Mouse (Mus musculus): ENCODE data around the gene Akna. TPM values are rescaled to one million over a fixed set of nuclear protein-coding genes. Genes with fewer than 3 reads are reported as not detected.

Akna gene
- polyA plus RNA-seq, 1 experiment from 2014 or later: 1.6 TPM

- no peaks in the 10 kb centered on the region for H3K27me3 ChIP-seq (replicated peaks; ENCODE audit: control insufficient read depth, insufficient read depth, low read length)
- ATAC-seq: no peak
- TF ChIP-seq CTCF (IDR thresholded peaks at IDR 0.05; ENCODE audit: low read depth): no peak
- no peak overlapping the region for H3K9ac ChIP-seq (ENCODE audit: low read depth, low read length)
- H3K4me2 ChIP-seq (replicated peaks; ENCODE audit: low read depth): no peak overlapping the region
- no peaks in the 10 kb centered on the region for H3K4me1 ChIP-seq (replicated peaks; ENCODE audit: control insufficient read depth, insufficient read depth, low read length)
- 62% methylated on average over 8 of the region's 8 CpGs for WGBS
- H3K27ac ChIP-seq (ENCODE audit: low read depth, low read length): no peak overlapping the region
- no peak overlapping the region for H3K4me3 ChIP-seq (ENCODE audit: low read depth, low read length)
- H3K36me3 ChIP-seq (ENCODE audit: control insufficient read depth, insufficient read depth): no peaks in the 10 kb centered on the region; the same call in 1 of the 2 replicates
- no peaks in the 10 kb centered on the region for H3K9me3 ChIP-seq (ENCODE audit: control insufficient read depth)
These were observed 23.2 kb upstream of the Akna start for GRCm38 (mm10) chr4:63426308-63426707.

- ATAC-seq: no peak
- TF ChIP-seq CTCF (IDR thresholded peaks at IDR 0.05; ENCODE audit: low read depth): no peak
- Histone ChIP-seq H3K27ac (ENCODE audit: low read depth, low read length) (no peak overlapping the region), H3K36me3 (ENCODE audit: control insufficient read depth, insufficient read depth) (no peaks in the 10 kb centered on the region; the same call in 1 of the 2 replicates), H3K4me1 (replicated peaks; ENCODE audit: control insufficient read depth, insufficient read depth, low read length) (no peaks in the 10 kb centered on the region), H3K4me2 (replicated peaks; ENCODE audit: low read depth) (no peak overlapping the region), H3K9ac (ENCODE audit: low read depth, low read length) (no peak overlapping the region), H3K4me3 (ENCODE audit: low read depth, low read length) (no peak overlapping the region), H3K9me3 (ENCODE audit: control insufficient read depth) (no peaks in the 10 kb centered on the region), H3K27me3 (replicated peaks; ENCODE audit: control insufficient read depth, insufficient read depth, low read length) (no peaks in the 10 kb centered on the region)
- WGBS: 39% methylated on average over 5 of the region's 5 CpGs
These were observed 20.7 kb upstream of the Akna start for GRCm38 (mm10) chr4:63423811-63424210.

GRCm38 (mm10) chr4:63423231-63423630, 20.1 kb upstream of the Akna start:
- ATAC-seq: no peak

GRCm38 (mm10) chr4:63420143-63420920, 17.2 kb upstream of the Akna start:
- Histone ChIP-seq H3K4me1 (replicated peaks; ENCODE audit: control insufficient read depth, insufficient read depth, low read length) (no peaks in the 10 kb centered on the region), H3K9me3 (ENCODE audit: control insufficient read depth) (no peaks in the 10 kb centered on the region), H3K9ac (ENCODE audit: low read depth, low read length) (no peak overlapping the region), H3K27me3 (replicated peaks; ENCODE audit: control insufficient read depth, insufficient read depth, low read length) (no peaks in the 10 kb centered on the region), H3K4me3 (ENCODE audit: low read depth, low read length) (no peak overlapping the region), H3K4me2 (replicated peaks; ENCODE audit: low read depth) (no peak overlapping the region), H3K27ac (ENCODE audit: low read depth, low read length) (no peak overlapping the region), H3K36me3 (ENCODE audit: control insufficient read depth, insufficient read depth) (no peaks in the 10 kb centered on the region)
- 70% methylated on average over 14 of the region's 14 CpGs for WGBS
- TF ChIP-seq CTCF (IDR thresholded peaks at IDR 0.05; ENCODE audit: low read depth): no peak
- no peak for ATAC-seq

More at GRCm38 (mm10) chr4:63423231-63423630, 20.1 kb upstream of the Akna start:
- H3K9ac ChIP-seq (ENCODE audit: low read depth, low read length): no peak overlapping the region
- H3K36me3 ChIP-seq (ENCODE audit: control insufficient read depth, insufficient read depth): no peaks in the 10 kb centered on the region
- no peaks in the 10 kb centered on the region for H3K9me3 ChIP-seq (ENCODE audit: control insufficient read depth)
- H3K4me3 ChIP-seq (ENCODE audit: low read depth, low read length): no peak overlapping the region
- H3K4me2 ChIP-seq (replicated peaks; ENCODE audit: low read depth): no peak overlapping the region
- no peaks in the 10 kb centered on the region for H3K4me1 ChIP-seq (replicated peaks; ENCODE audit: control insufficient read depth, insufficient read depth, low read length)
- WGBS: 65% methylated on average over 1 of the region's 1 CpGs
- H3K27ac ChIP-seq (ENCODE audit: low read depth, low read length): no peak overlapping the region
- no peaks in the 10 kb centered on the region for H3K27me3 ChIP-seq (replicated peaks; ENCODE audit: control insufficient read depth, insufficient read depth, low read length)
- no peak for TF ChIP-seq CTCF (IDR thresholded peaks at IDR 0.05; ENCODE audit: low read depth)

- H3K4me1 ChIP-seq (replicated peaks; ENCODE audit: control insufficient read depth, insufficient read depth, low read length): no peaks in the 10 kb centered on the region
- no peak for ATAC-seq
- TF ChIP-seq CTCF (IDR thresholded peaks at IDR 0.05; ENCODE audit: low read depth): no peak
- WGBS: 81% methylated on average over 11 of the region's 11 CpGs
- H3K36me3 ChIP-seq (ENCODE audit: control insufficient read depth, insufficient read depth): 0 out of 2 replicates have a peak, but pooled peaks cover 2% of the 10 kb centered on the region
- H3K27me3 ChIP-seq (replicated peaks; ENCODE audit: control insufficient read depth, insufficient read depth, low read length): no peaks in the 10 kb centered on the region
- H3K4me2 ChIP-seq (replicated peaks; ENCODE audit: low read depth): no peak overlapping the region
- H3K9me3 ChIP-seq (ENCODE audit: control insufficient read depth): no peaks in the 10 kb centered on the region
- H3K4me3 ChIP-seq (ENCODE audit: low read depth, low read length): no peak overlapping the region
- no peak overlapping the region for H3K9ac ChIP-seq (ENCODE audit: low read depth, low read length)
- no peak overlapping the region for H3K27ac ChIP-seq (ENCODE audit: low read depth, low read length)
These were observed 15.1 kb upstream of the Akna start for GRCm38 (mm10) chr4:63418270-63418669.

- ATAC-seq: peak; percentile 48
- H3K4me1 ChIP-seq (replicated peaks; ENCODE audit: control insufficient read depth, insufficient read depth, low read length): no peaks in the 10 kb centered on the region
- 26% methylated on average over 9 of the region's 9 CpGs for WGBS
- H3K4me3 ChIP-seq (ENCODE audit: low read depth, low read length): no peak overlapping the region
- 0 out of 2 replicates have a peak, but pooled peaks cover 2% of the 10 kb centered on the region for H3K36me3 ChIP-seq (ENCODE audit: control insufficient read depth, insufficient read depth)
- peak; percentile 92 for TF ChIP-seq CTCF (IDR thresholded peaks at IDR 0.05; ENCODE audit: low read depth)
- H3K4me2 ChIP-seq (replicated peaks; ENCODE audit: low read depth): no peak overlapping the region
- H3K27me3 ChIP-seq (replicated peaks; ENCODE audit: control insufficient read depth, insufficient read depth, low read length): no peaks in the 10 kb centered on the region
- no peaks in the 10 kb centered on the region for H3K9me3 ChIP-seq (ENCODE audit: control insufficient read depth)
- no peak overlapping the region for H3K27ac ChIP-seq (ENCODE audit: low read depth, low read length)
- H3K9ac ChIP-seq (ENCODE audit: low read depth, low read length): no peak overlapping the region
These were observed 14.3 kb upstream of the Akna start for GRCm38 (mm10) chr4:63417318-63417957.

All from intestine, postnatal 0 days (tissue).